Mouse (Mus musculus) Patski (cell line): Measurements from ENCODE around the gene Pou5f1. TPM values are rescaled to one million over a fixed set of nuclear protein-coding genes. Genes with fewer than 3 reads are reported as not detected.
"Not testable (repeated sequence)": the region's sequence is repeated elsewhere in the genome, so short reads cannot be mapped to it uniquely, and the experiment has no call there.

ENCODE experiments used
- ATAC-seq: fragments of 100-300 bp; one replicate; pipeline ENCODE4 v1.8.0; 2021
- CTCF ChIA-PET: fragments of 350-600 bp; sonication (Branson Sonifier 250); formaldehyde crosslinking; loops from one replicate; lab custom pipeline; 2022; ENCODE audit warnings: inconsistent platforms; lab: Charles Lee
- POLR2A ChIA-PET: fragments of 350-600 bp; sonication (Branson Sonifier 250); formaldehyde crosslinking; loops from one replicate; lab custom pipeline; 2022; ENCODE audit warnings: antibody characterized with exemption, inconsistent platforms; lab: Charles Lee
- DNase-seq: peaks from one replicate; pipeline ENCODE4 v3.0.0-alpha.2; 2011; ENCODE audit warnings: low read depth, low spot score
- H3K27me3 ChIP-seq: fragments of 371-371 bp; one replicate; pipeline ENCODE4 v1.5.1; 2021
- CTCF ChIP-seq: fragments of 100-300 bp; IDR thresholded peaks from one replicate; pipeline ENCODE4 v1.5.1; 2021
- in situ Hi-C: fragments of 300-500 bp; cut with MboI; formaldehyde crosslinking; loops from 3 replicates; pipeline ENCODE4 v1.11.1; 2018; ENCODE audit warnings: low pct_unique_long_range_greater_than_20kb, mixed read lengths
- polyA plus RNA-seq: library from polyadenylated mRNA; unstranded; gene quantifications from one replicate; pipeline ENCODE4 v1.2.3, GENCODE M21; 2021

Pou5f1 gene
- polyA plus RNA-seq, 1 experiment from 2014 or later, result not detected

GRCm38 (mm10) chr17:35490320-35490719 is 15.5 kb upstream of the Pou5f1 start:
- in situ Hi-C loops, result no loop called here
- ChIA-PET CTCF (no interaction called here), POLR2A (no interaction called here)
- DNase-seq (no peak), ATAC-seq (no peak)
- no peak for TF ChIP-seq CTCF
- peaks cover 20% of the 10 kb centered on the region for H3K27me3 ChIP-seq

DNA sequence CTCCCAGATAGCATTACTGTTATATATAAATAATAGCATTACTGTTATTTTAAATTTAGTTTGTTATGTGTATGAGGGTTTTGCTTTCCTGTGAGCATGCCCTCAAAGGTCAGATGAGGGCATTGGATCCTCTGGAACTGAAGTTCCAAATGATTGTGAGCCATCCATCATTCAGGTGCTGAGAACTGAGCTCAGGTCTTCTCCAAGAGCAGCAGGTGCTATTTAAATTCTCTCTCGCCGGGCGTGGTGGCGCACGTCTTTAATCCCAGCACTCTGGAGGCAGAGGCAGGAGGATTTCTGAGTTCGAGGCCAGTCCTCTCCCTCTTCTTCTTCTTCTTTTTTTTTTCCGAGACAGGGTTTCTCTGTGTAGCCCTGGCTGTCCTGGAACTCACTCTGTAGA is 8.7 kb upstream of the Pou5f1 start:
- DNase-seq, result no peak
- ChIA-PET CTCF (no interaction called here), POLR2A (no interaction called here)
- peaks cover 3% of the 10 kb centered on the region for H3K27me3 ChIP-seq
- TF ChIP-seq CTCF, result no peak
- ATAC-seq, result no peak
- in situ Hi-C loops, result no loop called here

DNA sequence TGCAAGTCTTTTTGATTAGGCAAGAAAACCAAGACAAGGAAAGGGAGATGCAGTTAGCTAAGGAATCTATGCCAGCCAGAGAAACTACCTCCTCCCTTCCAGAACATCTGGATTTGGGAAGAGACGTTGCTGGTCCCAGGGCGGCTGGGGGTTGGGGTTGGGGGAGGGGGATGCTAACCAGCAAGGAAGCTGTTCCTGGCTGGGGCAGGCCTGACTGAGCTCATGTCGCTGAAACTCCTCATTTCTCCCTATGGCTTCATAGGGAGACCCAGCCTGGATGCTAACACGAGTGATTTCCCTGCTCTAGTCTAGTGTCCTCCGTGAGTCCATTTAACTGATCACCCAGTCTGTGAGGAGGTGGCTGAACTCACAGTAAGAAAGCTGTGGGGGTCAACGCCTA is 3.6 kb upstream of the Pou5f1 start:
- no peak for TF ChIP-seq CTCF
- in situ Hi-C loops, result no loop called here
- DNase-seq (no peak), ATAC-seq (no peak)
- H3K27me3 ChIP-seq, result no peaks in the 10 kb centered on the region
- CTCF ChIA-PET, result no interaction called here
- POLR2A ChIA-PET, result interaction anchor here (0.6 kb wide), 1 partner anchor 13 kb away, joined by 7 read pairs; no protein-coding TSS in a partner anchor

GRCm38 (mm10) chr17:35502762-35503161 is 3.1 kb upstream of the Pou5f1 start:
- in situ Hi-C loops, result no loop called here
- H3K27me3 ChIP-seq, result no peaks in the 10 kb centered on the region
- ATAC-seq, result no peak
- DNase-seq, result no peak
- CTCF ChIA-PET, result no interaction called here
- TF ChIP-seq CTCF, result no peak
- POLR2A ChIA-PET, result no interaction called here

DNA sequence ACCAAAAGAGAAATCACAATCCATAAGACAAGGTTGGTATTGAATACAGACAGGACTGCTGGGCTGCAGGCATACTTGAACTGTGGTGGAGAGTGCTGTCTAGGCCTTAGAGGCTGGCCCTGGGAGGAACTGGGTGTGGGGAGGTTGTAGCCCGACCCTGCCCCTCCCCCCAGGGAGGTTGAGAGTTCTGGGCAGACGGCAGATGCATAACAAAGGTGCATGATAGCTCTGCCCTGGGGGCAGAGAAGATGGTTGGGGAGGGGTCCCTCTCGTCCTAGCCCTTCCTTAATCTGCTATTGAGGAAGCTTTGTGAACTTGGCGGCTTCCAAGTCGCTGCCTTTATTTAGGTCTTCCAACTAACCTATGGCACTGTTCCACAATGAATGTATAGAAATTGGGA is 2.0 kb upstream of the Pou5f1 start:
- ChIA-PET CTCF (no interaction called here), POLR2A (no interaction called here)
- no peak for DNase-seq
- in situ Hi-C loops, result no loop called here
- TF ChIP-seq CTCF, result no peak
- no peak for ATAC-seq
- no peaks in the 10 kb centered on the region for H3K27me3 ChIP-seq

DNA sequence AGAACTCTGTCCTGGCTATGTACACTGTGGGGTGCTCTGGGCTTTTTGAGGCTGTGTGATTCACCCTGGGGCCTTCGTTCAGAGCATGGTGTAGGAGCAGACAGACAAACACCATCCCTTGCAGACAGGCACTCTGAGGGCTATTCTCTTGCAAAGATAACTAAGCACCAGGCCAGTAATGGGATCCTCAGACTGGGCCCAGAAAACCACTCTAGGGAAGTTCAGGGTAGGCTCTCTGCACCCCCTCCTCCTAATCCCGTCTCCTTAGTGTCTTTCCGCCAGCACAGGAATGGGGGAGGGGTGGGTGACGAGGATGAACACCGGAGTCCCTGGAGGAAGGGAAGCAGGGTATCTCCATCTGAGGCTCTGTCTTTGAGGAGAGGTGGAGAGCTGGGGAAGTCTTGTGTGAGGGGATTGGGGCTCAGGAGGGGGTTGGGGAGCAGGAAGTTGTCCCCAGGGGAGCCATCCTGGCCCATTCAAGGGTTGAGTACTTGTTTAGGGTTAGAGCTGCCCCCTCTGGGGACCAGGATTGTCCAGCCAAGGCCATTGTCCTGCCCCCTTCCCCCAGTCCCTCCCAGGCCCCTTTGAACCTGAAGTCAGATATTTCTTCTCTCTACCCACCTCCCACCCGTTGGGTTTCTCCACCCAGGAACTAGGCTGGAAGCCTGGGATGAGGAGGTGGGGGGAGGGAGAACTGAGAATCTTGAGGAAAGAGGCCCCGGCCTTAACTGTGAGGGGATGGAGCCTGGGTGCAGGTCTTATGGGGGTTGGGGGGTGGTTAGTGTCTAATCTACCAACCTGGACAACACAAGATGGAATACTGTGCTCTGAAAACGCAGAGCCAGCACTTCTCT is 963 bp upstream of the Pou5f1 start:
- DNase-seq (no peak), ATAC-seq (no peak)
- TF ChIP-seq CTCF, result no peak
- POLR2A ChIA-PET, result no interaction called here
- in situ Hi-C loops, result no loop called here
- CTCF ChIA-PET, result no interaction called here
- H3K27me3 ChIP-seq, result no peaks in the 10 kb centered on the region

GRCm38 (mm10) chr17:35506881-35507280 is 1.1 kb downstream of the Pou5f1 start:
- H3K27me3 ChIP-seq, result no peaks in the 10 kb centered on the region

GRCm38 (mm10) chr17:35507556-35508260 is 1.9 kb downstream of the Pou5f1 start:
- ChIA-PET POLR2A (no interaction called here), CTCF (no interaction called here)
- ATAC-seq (no peak), DNase-seq (no peak)
- no peak for TF ChIP-seq CTCF
- no peaks in the 10 kb centered on the region for H3K27me3 ChIP-seq
- in situ Hi-C loops, result no loop called here

More at GRCm38 (mm10) chr17:35506881-35507280, 1.1 kb downstream of the Pou5f1 start:
- CTCF ChIA-PET, result no interaction called here
- DNase-seq (no peak), ATAC-seq (no peak)
- TF ChIP-seq CTCF, result no peak
- POLR2A ChIA-PET, result no interaction called here
- in situ Hi-C loops, result no loop called here

DNA sequence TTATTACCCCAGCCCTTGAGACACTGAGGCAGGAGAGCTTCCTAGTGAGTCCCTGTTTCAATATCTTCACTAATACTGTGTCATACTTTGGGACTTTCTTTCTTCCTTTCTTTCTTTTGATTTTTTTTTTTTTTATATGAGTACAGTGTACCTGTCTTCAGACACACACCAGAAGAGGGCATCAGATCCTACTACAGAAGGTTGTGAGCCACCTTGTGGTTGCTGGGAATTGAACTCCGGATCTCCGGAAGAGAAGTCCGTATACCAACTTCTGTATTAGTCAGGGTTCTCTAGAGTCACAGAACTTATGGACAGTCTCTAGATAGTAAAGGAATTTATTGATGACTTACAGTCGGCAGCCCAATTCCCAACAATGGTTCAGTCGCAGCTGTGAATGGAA is 2.5 kb downstream of the Pou5f1 start:
- POLR2A ChIA-PET, H3K27me3 ChIP-seq, in situ Hi-C loops, CTCF ChIA-PET, ATAC-seq, DNase-seq: not testable (repeated sequence)

GRCm38 (mm10) chr17:35509284-35509683 is 3.5 kb downstream of the Pou5f1 start:
- ChIA-PET CTCF (no interaction called here), POLR2A (no interaction called here)
- H3K27me3 ChIP-seq, result no peaks in the 10 kb centered on the region
- DNase-seq (no peak), ATAC-seq (no peak)
- in situ Hi-C loops, result no loop called here
- no peak for TF ChIP-seq CTCF

DNA sequence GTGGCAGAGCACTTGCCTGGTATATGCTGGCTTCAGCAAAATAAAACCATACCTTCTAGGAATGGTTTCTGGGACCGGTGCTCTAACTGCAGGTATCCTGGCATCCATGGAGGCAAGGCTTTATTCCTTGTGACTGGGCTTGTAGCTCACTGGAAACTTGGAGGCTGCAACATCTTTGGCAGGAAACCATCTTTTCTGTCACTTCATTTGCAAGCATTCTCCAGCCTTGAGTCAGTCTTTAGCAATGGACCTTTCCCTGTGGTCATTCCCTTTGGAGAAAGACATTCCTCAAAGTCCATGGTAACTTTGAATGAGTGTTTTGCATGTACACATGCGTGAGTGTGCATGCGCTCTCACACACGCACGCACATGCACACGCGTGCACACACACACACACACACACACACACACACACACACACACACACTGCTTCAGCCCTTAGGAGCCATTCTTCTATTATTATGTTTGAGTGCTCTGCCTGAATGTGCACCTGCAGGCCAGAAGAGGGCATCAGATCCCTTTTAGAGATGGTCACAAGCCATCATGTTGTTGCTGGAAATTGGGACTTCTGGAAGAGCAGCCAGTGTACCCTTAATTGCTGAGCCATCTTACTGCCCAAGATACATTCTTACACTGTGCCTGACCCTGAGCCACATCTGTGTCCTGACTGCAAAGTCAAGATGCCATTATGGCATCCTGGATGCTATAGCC is 7.3 kb downstream of the Pou5f1 start:
- H3K27me3 ChIP-seq, result no peaks in the 10 kb centered on the region
- ATAC-seq (no peak), DNase-seq (no peak)
- ChIA-PET CTCF (interaction anchor here (0.7 to 5.1 kb wide), 9 partner anchors 11 to 30 kb away, joined by 3 to 16 read pairs (median 4); no protein-coding TSS in a partner anchor), POLR2A (interaction anchor here (1.0 kb wide), 1 partner anchor 41 kb away, joined by 3 read pairs; no protein-coding TSS in a partner anchor)
- in situ Hi-C loops, result no loop called here
- TF ChIP-seq CTCF, result no peak
